Mouse (Mus musculus) 3T3-L1 (cell line): Measurements from ENCODE around the gene Slc22a15.
"Not testable (repeated sequence)": the region's sequence is repeated elsewhere in the genome, so short reads cannot be mapped to it uniquely, and the experiment has no call there.

Experiments used
- DNase-seq: peaks from one replicate; pipeline ENCODE4 v3.0.0-alpha.2; 2015; ENCODE audit warnings: low read depth, low spot score

Gene Slc22a15

DNA sequence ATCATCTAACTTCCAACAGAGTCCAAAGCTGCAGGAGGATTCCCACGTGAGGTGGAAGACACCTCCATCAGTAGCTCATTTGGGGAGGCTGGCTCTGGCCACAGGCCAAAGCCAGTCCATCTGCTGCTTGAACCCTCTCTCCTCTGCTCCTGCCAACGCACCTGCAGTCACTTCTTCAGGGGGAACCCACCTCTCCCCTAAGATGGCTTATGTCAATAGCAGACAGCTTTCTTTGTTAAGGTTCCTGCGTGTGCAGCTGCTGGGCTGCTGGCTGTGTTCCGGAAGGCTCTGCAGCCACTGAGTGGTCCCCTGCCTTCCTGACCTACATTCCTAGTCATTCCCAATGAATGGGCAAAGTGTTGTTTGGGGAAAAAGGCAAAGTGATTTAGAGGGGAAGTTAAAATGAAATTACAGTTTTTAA, 57.2 kb downstream of the Slc22a15 start:
- DNase-seq, result no peak

- DNase-seq, result no peak
Measured at GRCm38 (mm10) chr3:101861856-101862255, 62.4 kb downstream of the Slc22a15 start.

- DNase-seq, result no peak
Measured at GRCm38 (mm10) chr3:101860151-101860550, 64.1 kb downstream of the Slc22a15 start.

GRCm38 (mm10) chr3:101859740-101860139, 64.5 kb downstream of the Slc22a15 start:
- no peak for DNase-seq

GRCm38 (mm10) chr3:101854075-101854474, 70.2 kb downstream of the Slc22a15 start:
- no peak for DNase-seq

GRCm38 (mm10) chr3:101851363-101851762, 72.9 kb downstream of the Slc22a15 start:
- DNase-seq, result no peak

DNA sequence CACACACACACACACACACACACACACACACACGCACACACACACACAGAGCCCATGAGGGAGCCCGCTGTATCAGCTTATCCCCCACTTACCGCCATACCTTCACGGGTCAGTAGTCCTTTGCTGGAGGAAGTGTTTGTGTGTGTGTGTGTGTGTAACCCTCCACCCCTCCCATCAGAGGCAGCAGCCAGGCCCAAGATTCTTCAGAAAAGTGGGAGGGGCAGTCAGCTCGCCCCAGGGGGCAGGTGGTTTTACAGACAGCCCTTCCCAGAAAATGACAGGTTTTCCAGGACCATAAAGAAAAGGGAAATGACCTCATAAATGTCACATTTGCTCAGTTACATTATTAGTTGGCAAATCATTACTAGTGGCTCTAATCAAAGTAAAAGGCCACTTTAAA, 75.4 kb downstream of the Slc22a15 start, which contains the start of gene Mab21l3:
Gene Mab21l3, minus strand, starts transcription at position 144 of the 400 bp plus-strand sequence.
- no peak for DNase-seq

DNA sequence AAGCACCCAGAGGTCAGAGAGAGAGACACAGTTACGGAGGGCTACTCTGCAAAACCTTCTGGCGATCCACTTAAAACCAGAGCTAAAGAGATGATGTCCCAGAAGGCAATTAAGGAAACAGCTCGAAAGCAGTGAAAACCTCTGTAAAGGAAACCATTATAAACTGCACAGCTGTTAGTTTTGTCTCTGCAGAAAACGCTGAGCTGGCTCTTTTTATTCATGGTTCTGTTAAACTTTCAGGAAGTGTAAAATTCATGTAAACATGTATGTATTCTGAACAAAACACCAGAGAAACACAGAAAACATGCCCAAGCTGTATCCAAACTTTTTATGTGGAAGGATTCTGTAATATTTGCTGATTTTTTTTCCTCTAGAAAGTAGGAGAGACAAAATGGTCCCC, 78.2 kb downstream of the Slc22a15 start:
- DNase-seq, result no peak

- DNase-seq, result no peak
Measured at GRCm38 (mm10) chr3:101842372-101843094, 81.7 kb downstream of the Slc22a15 start.

- DNase-seq, result peak; percentile 12
Measured at GRCm38 (mm10) chr3:101839327-101839726, 84.9 kb downstream of the Slc22a15 start.

DNA sequence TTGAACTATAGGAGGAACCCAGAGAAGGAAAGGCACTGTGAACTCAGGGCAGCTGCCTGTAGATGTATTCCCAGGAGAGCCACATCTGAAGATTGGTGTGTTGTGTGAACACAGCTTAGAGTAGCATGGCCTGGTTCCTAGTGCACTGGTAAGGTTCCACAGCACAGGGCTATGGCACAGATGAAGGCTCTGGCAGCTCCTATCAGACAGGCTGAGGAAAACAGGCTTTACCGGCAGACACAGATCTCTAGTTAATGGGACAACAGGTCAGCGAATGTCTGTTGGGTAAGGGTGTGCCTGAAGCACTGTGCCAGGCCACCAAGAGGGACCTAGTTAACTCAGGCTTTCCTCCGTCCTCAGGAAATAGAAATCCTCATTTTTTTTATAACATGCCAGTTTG, 87.3 kb downstream of the Slc22a15 start:
- DNase-seq, result no peak

DNA sequence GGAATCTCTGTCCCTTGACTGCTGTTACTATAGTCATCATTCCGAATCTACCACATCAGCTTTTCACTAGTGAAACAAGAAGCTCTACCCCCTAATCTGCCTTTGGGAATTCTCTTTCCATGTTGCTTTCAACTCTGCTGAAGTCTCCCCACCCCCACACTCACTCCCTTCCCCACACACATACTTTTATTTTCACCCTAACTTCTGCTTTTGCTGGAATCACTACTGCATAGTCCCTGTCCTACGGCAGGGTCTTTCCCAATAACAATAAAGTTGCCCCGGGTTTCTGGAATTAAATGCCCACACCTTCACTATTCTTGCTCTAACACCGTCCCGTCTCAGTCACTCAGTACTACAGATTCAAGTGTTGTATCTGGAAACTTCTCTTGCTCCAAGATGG, 87.7 kb downstream of the Slc22a15 start:
- DNase-seq, result no peak

DNA sequence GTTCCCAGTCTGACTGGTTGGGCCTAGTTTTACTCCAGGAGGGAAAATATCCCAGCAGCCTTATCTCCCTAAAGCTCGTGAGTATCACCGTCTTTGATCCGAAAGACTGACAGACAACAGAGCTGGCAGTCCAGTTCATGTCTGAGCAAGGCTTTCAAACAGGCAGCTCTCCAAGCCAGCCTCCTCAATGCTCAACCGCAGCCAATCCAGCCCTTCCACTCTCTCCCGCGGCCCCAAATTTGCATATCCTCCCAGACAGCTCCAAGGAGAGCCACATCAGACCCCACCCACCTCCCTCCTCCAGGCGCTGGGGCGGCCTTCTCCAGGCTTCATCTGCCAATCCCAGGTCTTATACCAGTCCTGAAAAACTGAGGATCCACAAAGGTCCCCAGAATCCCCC, 88.2 kb downstream of the Slc22a15 start:
- peak; percentile 80 for DNase-seq

DNA sequence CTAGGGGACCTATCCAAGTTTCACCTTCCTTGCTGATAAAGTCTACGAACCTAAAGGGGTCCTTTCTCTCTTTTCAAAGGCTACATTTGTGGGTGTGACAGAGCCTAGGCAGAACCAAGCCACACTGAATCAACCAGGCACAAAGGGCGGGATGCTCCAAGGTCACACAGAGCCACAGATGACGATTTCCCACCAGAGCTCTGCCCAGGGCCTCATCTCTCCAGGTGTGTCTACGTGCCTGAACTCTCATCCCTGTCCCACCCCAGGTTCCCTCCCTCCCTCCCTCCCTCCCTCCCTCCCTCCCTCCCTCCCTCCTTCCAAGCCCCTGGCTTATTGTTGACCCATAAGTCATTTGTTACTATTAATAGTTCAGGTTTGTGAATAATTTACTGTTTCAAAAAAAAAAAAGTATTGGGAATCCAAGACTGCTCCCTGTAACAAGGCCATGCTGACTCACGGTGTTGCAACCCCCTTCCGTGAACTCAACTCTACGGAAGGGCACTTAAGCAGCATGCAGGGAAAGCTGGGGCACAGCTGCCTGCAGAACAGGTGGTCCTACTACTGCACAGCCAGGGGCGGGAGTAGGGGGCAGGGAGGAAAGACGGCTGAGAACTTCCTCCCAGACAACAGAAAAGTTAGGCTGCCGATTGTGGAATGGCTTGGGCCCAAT, 92.9 kb downstream of the Slc22a15 start:
- DNase-seq, result no peak

GRCm38 (mm10) chr3:101829881-101830616, 94.2 kb downstream of the Slc22a15 start:
- no peak for DNase-seq

- no peak for DNase-seq
Measured at GRCm38 (mm10) chr3:101828595-101828994, 95.7 kb downstream of the Slc22a15 start.

- DNase-seq, result no peak
Measured at GRCm38 (mm10) chr3:101827220-101827715, 97.0 kb downstream of the Slc22a15 start.

- DNase-seq, result no peak
Measured at GRCm38 (mm10) chr3:101824338-101824737, 99.9 kb downstream of the Slc22a15 start.

- DNase-seq, result no peak
Measured at GRCm38 (mm10) chr3:101822052-101822451, 102.2 kb downstream of the Slc22a15 start.

GRCm38 (mm10) chr3:101820708-101821107, 103.5 kb downstream of the Slc22a15 start:
- not testable (repeated sequence) for DNase-seq

DNA sequence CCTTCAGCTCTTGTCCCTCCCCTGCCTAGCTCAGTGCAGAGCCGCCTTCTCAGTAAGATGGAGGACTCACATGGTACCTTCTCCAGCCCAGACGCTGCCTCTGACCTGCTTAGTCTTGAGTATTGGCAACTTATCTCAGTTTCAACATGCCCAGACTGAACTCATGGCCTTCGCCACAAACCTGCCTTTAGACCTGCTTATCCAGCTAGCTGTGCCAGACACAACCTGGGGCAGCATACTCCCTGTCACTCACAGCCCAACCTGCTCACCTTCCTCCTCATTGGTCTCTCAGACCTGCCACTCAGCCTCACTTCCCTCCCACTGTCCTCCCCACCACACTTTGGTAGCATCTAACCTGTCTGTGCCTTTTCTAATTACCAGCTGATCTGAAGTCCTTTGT, 108.2 kb downstream of the Slc22a15 start:
- DNase-seq, result no peak

- no peak for DNase-seq
Measured at GRCm38 (mm10) chr3:101814790-101815189, 109.5 kb downstream of the Slc22a15 start.
